Mouse (Mus musculus) forebrain, embryonic 16.5 days (tissue): ENCODE measurements around the gene Fam57b. TPM values are rescaled to one million over a fixed set of nuclear protein-coding genes. Genes with fewer than 3 reads are reported as not detected.

ENCODE experiments used
- ATAC-seq: fragments of 200-750 bp; cut with Nextera tagmentation; 2 replicates; pipeline ENCODE4 v1.8.0; 2017; ENCODE audit warnings: mild to moderate bottlenecking, moderate library complexity
- H3K27ac ChIP-seq: fragments of 300-500 bp; sonication (generic); 2 replicates; pipeline ENCODE4 v1.5.1; 2014; ENCODE audit warnings: low read length, control low read depth
- H3K27me3 ChIP-seq: fragments of 300-500 bp; sonication (generic); replicated peaks from 2 replicates; pipeline ENCODE4 v1.6.1; 2014; ENCODE audit warnings: low read length; ENCODE audit not compliant: control insufficient read depth, insufficient read depth
- H3K36me3 ChIP-seq: fragments of 300-500 bp; sonication (generic); 2 replicates; pipeline ENCODE4 v1.6.1; 2014; ENCODE audit not compliant: control insufficient read depth, insufficient read depth
- H3K4me1 ChIP-seq: fragments of 300-500 bp; sonication (generic); replicated peaks from 2 replicates; pipeline ENCODE4 v1.6.1; 2014; ENCODE audit warnings: low read length; ENCODE audit not compliant: control insufficient read depth, insufficient read depth
- H3K4me2 ChIP-seq: fragments of 300-500 bp; sonication (generic); 2 replicates; pipeline ENCODE4 v1.6.1; 2014; ENCODE audit warnings: mild to moderate bottlenecking, low read length, control low read depth
- H3K4me3 ChIP-seq: fragments of 300-500 bp; sonication (generic); replicated peaks from 2 replicates; pipeline ENCODE4 v1.5.1; 2014; ENCODE audit warnings: mild to moderate bottlenecking, low read length, control low read depth
- H3K9ac ChIP-seq: fragments of 300-500 bp; sonication (generic); replicated peaks from 2 replicates; pipeline ENCODE4 v1.6.1; 2014; ENCODE audit warnings: low read depth, low read length, control low read depth
- H3K9me3 ChIP-seq: fragments of 300-500 bp; sonication (generic); 2 replicates; pipeline ENCODE4 v1.6.1; 2016; ENCODE audit warnings: low read length; ENCODE audit not compliant: control insufficient read depth
- WGBS: fragments of 180-500 bp; shearing (Covaris S2); extraction: QIAGEN DNeasy Blood & Tissue Kit; methylation state at CpG from one replicate; pipeline ENCODE4 v1.1.7; 2014; 5-methylcytosine and 5-hydroxymethylcytosine counted together
- polyA plus RNA-seq: library from polyadenylated mRNA; unstranded; fragments of >200 nt; fragmentation: Nextera tagmentation; extraction: Ambion mirVana; gene quantifications from 2 replicates; pipeline ENCODE4 v1.2.1, GENCODE M21; 2015

Fam57b gene
- 32.8 and 40.4 TPM in 2 replicates for polyA plus RNA-seq

DNA sequence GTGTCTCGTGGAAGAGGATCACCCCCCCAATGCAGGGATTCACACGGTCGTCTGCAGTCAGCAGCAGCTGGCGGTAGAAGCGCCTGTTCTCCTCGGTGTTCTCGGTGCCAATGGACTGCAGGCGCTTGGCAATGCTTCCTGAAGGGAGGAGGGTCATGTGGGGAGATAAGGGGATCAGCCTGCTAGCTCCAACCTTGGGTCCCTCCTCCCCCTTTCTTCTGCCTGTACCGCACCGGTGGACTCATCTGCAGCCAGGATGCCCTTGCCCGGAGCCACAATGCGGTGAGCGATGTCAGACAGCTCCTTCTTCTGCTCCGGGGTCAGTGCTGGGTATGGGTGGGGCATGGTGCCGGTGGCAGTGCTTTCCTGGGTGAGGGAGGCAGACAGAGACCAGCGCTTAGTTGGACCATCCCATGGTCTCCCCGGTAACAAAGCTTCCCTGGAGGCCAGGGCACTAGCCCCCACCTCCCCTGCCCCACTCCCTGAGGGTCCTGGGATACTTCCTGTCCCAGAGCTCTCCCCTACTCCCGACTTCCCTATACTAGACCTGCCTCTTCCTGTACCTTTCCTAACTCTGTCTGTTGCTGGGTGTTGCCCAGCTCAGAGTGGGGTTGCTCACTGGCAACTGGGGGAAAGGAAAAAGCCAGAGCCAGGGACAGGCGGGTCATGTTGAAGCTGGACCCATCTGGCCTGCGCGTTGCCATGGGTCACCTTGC lies at the start of gene Fam57b:
Fam57b (plus strand) TSS at position 258 of the 716 bp plus-strand sequence.
- 21% methylated on average over 21 of the region's 21 CpGs for WGBS
- ATAC-seq, result no peak
- no peaks in the 10 kb centered on the region for H3K9me3 ChIP-seq
- peak within 1 kb of the TSS; percentile 72 for H3K9ac ChIP-seq
- H3K27me3 ChIP-seq, result no peaks in the 10 kb centered on the region
- peak within 1 kb of the TSS; percentile 96 for H3K27ac ChIP-seq
- H3K4me2 ChIP-seq, result peak within 1 kb of the TSS; percentile 94
- H3K4me1 ChIP-seq, result peaks cover 27% of the 10 kb centered on the region
- peaks cover 10% of the 10 kb centered on the region for H3K36me3 ChIP-seq
- H3K4me3 ChIP-seq, result peak within 1 kb of the TSS; percentile 64

DNA sequence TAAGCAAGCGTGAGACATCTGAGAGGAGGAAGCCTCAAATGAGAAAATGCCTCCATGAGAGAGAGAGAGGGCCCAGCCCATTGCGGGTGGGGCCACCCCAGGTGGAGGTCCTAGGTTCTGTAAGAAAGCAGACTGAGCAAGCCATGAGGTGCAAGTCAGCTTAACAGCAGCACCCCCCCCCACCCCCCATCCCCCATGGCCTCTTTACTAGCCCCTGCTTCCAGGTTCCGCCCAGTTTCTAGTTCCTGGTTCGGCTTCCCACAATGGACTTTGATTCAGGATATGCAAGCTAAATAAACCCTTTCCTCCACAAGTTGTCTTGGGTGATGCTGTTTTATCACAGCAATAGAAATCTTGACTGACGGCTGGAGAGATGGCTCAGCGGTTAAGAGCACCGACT lies 48.6 kb upstream of the Fam57b start:
- ATAC-seq, result no peak

DNA sequence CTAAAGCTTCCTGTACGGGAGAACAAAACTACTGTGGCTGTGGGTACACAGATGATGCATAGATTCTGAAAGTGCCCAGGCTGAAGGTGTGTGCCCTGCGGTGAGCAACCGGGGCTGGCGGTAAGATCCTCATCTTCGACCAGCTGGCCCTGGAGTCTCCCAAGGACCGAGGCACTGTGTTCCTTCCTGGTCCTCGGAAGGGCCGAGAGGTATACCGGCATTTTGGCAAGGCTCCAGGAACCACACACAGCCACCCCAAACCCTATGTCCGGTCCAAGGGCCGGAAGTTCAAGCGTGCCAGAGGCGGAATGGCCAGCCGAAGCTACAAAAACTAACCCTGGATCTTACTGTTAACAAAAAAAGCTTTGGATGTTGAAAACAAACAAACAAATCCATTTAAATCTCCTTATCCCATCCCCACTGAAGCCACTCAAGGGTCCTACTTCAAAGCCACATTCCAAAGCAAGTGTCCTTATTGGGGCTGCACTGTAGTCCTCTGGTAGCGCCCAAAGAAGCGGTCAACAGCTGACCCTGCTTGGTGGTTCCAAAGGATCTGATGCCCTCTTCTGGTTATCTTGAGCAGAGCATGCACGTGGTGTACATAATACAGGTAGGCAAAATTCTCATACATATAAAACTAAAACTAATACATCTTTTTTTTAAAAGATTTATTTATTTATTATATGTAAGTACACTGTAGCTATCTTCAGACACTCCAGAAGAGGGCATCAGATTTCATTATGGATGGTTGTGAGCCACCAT lies 47.7 kb upstream of the Fam57b start:
- Histone ChIP-seq H3K36me3 (no peaks in the 10 kb centered on the region), H3K4me3 (no peak overlapping the region), H3K9ac (no peak overlapping the region), H3K27ac (no peak overlapping the region), H3K4me1 (peaks cover 5% of the 10 kb centered on the region), H3K4me2 (no peak overlapping the region), H3K9me3 (no peaks in the 10 kb centered on the region), H3K27me3 (no peaks in the 10 kb centered on the region)
- WGBS, result 96% methylated on average over 17 of the region's 17 CpGs
- no peak for ATAC-seq

More for the DNA sequence above, 48.6 kb upstream of the Fam57b start:
- no peak overlapping the region for H3K27ac ChIP-seq
- 82% methylated on average over 7 of the region's 7 CpGs for WGBS
- no peak overlapping the region for H3K4me3 ChIP-seq
- no peaks in the 10 kb centered on the region for H3K9me3 ChIP-seq
- H3K36me3 ChIP-seq, result no peaks in the 10 kb centered on the region
- H3K27me3 ChIP-seq, result no peaks in the 10 kb centered on the region
- no peaks in the 10 kb centered on the region for H3K4me1 ChIP-seq
- no peak overlapping the region for H3K9ac ChIP-seq
- H3K4me2 ChIP-seq, result no peak overlapping the region

DNA sequence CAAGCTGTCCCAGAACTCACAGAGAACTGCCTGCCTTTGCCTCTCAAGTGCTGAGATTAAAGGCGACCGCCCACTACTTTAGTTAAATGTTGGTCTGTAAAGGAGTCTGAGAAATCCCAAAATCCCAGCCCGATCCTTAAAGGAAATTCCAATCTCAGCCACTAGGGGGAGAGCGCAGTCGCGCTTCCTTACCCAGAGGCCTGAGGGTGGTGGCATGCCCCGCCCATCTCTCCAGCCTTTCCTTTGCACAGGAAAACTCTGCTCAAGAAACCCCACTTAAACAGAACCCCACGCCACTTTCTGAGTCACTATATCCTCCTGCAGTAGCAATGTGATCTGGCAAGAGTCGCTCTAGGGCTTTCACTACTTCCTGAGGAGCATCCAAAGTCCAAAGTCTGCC lies 42.6 kb upstream of the Fam57b start:
- under 1% methylated on average over 9 of the region's 9 CpGs for WGBS
- Histone ChIP-seq H3K27me3 (no peaks in the 10 kb centered on the region), H3K4me3 (no peak overlapping the region), H3K9me3 (no peaks in the 10 kb centered on the region), H3K27ac (no peak overlapping the region), H3K4me1 (peaks cover 8% of the 10 kb centered on the region), H3K36me3 (no peaks in the 10 kb centered on the region), H3K4me2 (peak overlapping the region; percentile 17), H3K9ac (no peak overlapping the region)
- ATAC-seq, result peak; percentile 74

DNA sequence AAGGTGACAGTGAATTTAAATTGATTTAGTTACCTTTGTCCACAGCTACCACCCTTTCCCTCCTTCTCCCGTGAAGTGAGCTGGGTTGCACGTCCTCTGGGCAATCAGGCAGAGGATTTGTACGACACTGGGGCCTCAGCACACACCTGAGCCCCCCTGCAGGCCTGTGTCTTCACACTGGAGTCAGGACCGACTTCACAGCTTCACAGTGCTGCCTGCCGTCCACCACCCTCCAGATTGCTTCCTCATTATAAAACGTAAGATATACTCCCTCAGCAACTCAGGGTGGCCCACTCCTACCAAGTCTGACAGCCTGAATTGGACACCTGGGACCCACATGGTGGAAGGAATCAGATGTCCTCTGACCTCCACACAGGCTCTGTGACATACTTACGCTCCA lies 38.9 kb upstream of the Fam57b start:
- Histone ChIP-seq H3K27me3 (no peaks in the 10 kb centered on the region), H3K9me3 (no peaks in the 10 kb centered on the region), H3K4me3 (no peak overlapping the region), H3K4me2 (no peak overlapping the region), H3K4me1 (peaks cover 44% of the 10 kb centered on the region), H3K9ac (no peak overlapping the region), H3K36me3 (no peaks in the 10 kb centered on the region), H3K27ac (no peak overlapping the region)
- 78% methylated on average over 7 of the region's 7 CpGs for WGBS
- no peak for ATAC-seq

DNA sequence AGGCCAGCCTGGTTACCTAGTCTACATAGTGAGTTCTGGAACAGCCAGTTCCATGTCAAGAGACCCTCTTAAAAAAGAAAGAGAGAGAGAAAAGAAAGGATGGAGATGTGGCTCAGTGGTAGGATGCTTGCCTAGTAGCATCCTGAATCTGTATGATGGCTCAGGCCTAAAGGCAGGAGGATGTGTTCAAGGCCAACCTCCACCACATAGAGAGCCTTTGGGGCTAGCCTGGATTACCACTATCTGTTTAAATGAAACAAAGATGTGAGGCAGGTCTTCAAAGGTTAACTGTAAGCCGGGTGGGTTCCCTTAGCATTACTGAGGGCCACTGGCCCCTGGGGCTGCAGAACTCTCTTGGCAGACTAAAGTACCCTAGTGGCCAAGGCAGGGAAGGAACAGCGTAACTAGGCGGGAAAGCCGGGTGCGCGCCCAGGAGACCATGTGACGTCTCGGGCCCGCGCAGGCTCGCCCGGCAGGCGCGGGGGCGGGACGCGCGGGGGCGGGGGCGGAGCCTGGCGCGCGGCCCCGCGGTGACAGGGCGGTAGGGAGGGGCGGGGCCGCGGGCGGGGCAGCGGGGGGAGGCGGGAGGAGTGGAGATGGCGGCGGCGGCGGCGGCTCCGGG lies 38.3 kb upstream of the Fam57b start, which contains the start of gene Mapk3:
Mapk3 (plus strand) TSS at position 552 of the 622 bp plus-strand sequence.
- WGBS, result under 1% methylated on average over 27 of the region's 38 CpGs

DNA sequence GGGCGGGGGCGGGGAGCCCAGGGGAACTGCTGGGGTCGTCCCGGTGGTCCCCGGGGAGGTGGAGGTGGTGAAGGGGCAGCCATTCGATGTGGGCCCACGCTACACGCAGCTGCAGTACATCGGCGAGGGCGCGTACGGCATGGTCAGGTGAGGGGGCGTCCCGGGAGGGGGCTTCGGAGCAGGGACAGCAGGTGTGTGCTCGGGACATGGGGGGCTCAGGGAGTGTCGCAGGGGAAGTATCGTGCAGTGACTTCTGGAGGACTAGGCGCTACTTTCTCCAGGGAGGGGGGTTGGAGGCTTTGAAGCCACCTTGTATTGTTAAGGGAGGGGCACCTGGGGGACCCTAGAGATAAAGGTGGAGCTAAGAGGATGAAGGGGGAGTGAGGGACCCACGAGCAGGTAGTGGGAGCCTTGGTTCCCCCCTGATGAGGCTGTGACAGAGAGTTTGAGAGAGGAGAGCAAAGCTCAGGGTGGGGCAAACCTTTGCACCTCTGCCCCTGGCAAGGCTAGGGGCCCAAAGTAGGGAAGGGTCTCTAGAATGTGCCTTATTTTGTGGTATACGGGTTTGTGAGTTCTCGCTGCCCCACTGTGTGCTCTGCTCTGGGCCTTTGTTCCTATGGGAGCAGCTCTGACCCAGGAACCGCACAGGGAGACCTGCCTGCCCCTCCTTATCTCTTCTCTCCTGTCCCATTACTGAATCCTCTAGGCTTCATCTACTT lies 37.6 kb upstream of the Fam57b start:
- H3K27me3 ChIP-seq, result no peaks in the 10 kb centered on the region
- H3K9me3 ChIP-seq, result no peaks in the 10 kb centered on the region
- WGBS, result 0% methylated on average over 24 of the region's 24 CpGs

More for the DNA sequence above, 38.3 kb upstream of the Fam57b start, which contains the start of gene Mapk3:
- peak within 1 kb of the TSS; percentile 87 for H3K27ac ChIP-seq
- H3K27me3 ChIP-seq, result no peaks in the 10 kb centered on the region
- H3K9me3 ChIP-seq, result no peaks in the 10 kb centered on the region
- peaks cover 44% of the 10 kb centered on the region for H3K4me1 ChIP-seq
- H3K4me3 ChIP-seq, result peak within 1 kb of the TSS; percentile 88
- H3K4me2 ChIP-seq, result peak within 1 kb of the TSS; percentile 85
- peak; percentile 64 for ATAC-seq
- peak within 1 kb of the TSS; percentile 95 for H3K9ac ChIP-seq
- peaks cover under 1% of the 10 kb centered on the region; the same call in 1 of the 2 replicates for H3K36me3 ChIP-seq

DNA sequence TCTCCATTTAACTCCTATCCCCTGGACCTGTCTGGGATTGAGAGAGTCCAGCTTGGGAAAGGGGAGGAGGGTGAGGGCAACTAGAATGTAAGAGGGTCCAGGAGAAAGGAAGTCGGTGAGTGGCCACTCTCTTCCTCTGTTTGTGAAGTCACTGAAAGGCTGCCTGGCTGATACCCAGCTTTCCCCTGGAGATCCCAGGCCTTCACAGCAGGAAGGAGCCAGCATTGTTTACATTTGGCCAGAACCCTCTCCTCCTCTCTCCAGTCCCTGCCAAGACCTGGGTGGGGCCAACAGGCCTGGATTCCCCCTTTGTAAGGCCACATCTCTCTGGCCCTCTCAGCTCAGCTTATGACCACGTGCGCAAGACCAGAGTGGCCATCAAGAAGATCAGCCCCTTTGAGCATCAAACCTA lies 37.1 kb upstream of the Fam57b start:
- H3K9ac ChIP-seq, result peak overlapping the region; percentile 95
- 27% methylated on average over 3 of the region's 3 CpGs for WGBS
- peak overlapping the region; percentile 88 for H3K4me3 ChIP-seq
- peak; percentile 6 for ATAC-seq
- H3K36me3 ChIP-seq, result peaks cover 6% of the 10 kb centered on the region; the same call in 1 of the 2 replicates
- peak overlapping the region; percentile 85 for H3K4me2 ChIP-seq
- peaks cover 36% of the 10 kb centered on the region for H3K4me1 ChIP-seq
- H3K27me3 ChIP-seq, result no peaks in the 10 kb centered on the region
- no peaks in the 10 kb centered on the region for H3K9me3 ChIP-seq
- peak overlapping the region; percentile 87 for H3K27ac ChIP-seq

More for the DNA sequence above, 37.6 kb upstream of the Fam57b start:
- peak overlapping the region; percentile 85 for H3K4me2 ChIP-seq
- H3K9ac ChIP-seq, result peak overlapping the region; percentile 95
- H3K4me3 ChIP-seq, result peak overlapping the region; percentile 88
- peak overlapping the region; percentile 87 for H3K27ac ChIP-seq
- H3K36me3 ChIP-seq, result peaks cover 5% of the 10 kb centered on the region; the same call in 1 of the 2 replicates
- H3K4me1 ChIP-seq, result peaks cover 40% of the 10 kb centered on the region
- peak; percentile 39 for ATAC-seq
